Mouse (Mus musculus) heart, embryonic 11.5 days (tissue): ENCODE measurements around the gene Olfr786. TPM values are rescaled to one million over a fixed set of nuclear protein-coding genes. Genes with fewer than 3 reads are reported as not detected.

Experiments
- polyA plus RNA-seq: library from polyadenylated mRNA; unstranded; fragments of >200 nt; fragmentation: Nextera tagmentation; extraction: Ambion mirVana; gene quantifications from 2 replicates; pipeline ENCODE4 v1.2.1, GENCODE M21; 2014

The Olfr786 gene
- polyA plus RNA-seq, 1 experiment from 2014 or later, result not detected

Other genes starting within 250 kb of the Olfr786 start
- gene Olfr772, start 249.4 kb upstream of the Olfr786 start, polyA plus RNA-seq, result not detected in 2 replicates
- not detected in 2 replicates for gene Olfr773, start 239.9 kb upstream of the Olfr786 start, polyA plus RNA-seq
- not detected in 2 replicates for gene Olfr774, start 191.1 kb upstream of the Olfr786 start, polyA plus RNA-seq
- not detected in 2 replicates for gene Olfr775, start 178.9 kb upstream of the Olfr786 start, polyA plus RNA-seq
- not detected in 2 replicates for gene Olfr776, start 168.2 kb upstream of the Olfr786 start, polyA plus RNA-seq
- not detected in 2 replicates for gene Olfr777, start 155.8 kb upstream of the Olfr786 start, polyA plus RNA-seq
- gene Olfr780, start 109.2 kb upstream of the Olfr786 start, polyA plus RNA-seq, result not detected in 2 replicates
- not detected in 2 replicates for gene Olfr781, start 98.5 kb upstream of the Olfr786 start, polyA plus RNA-seq
- not detected in 2 replicates for gene Olfr782, start 78.5 kb upstream of the Olfr786 start, polyA plus RNA-seq
- gene Olfr784, start 43.2 kb upstream of the Olfr786 start, polyA plus RNA-seq, result not detected in 2 replicates
- gene Olfr785, start 21.9 kb upstream of the Olfr786 start, polyA plus RNA-seq, result not detected in 2 replicates
- gene Olfr787, start 34.6 kb downstream of the Olfr786 start, polyA plus RNA-seq, result not detected in 2 replicates
- not detected in 2 replicates for gene Olfr788, start 43.7 kb downstream of the Olfr786 start, polyA plus RNA-seq
- gene Olfr789, start 57.4 kb downstream of the Olfr786 start, polyA plus RNA-seq, result not detected in 2 replicates
- gene Olfr790, start 71.2 kb downstream of the Olfr786 start, polyA plus RNA-seq, result not detected in 2 replicates
- gene Olfr791, start 94.5 kb downstream of the Olfr786 start, polyA plus RNA-seq, result not detected in 2 replicates
- not detected in 2 replicates for gene Olfr792, start 111.9 kb downstream of the Olfr786 start, polyA plus RNA-seq
- gene Olfr794, start 140.3 kb downstream of the Olfr786 start, polyA plus RNA-seq, result not detected in 2 replicates
- not detected in 2 replicates for gene Olfr796, start 185.3 kb downstream of the Olfr786 start, polyA plus RNA-seq
- gene Olfr798, start 200.6 kb downstream of the Olfr786 start, polyA plus RNA-seq, result not detected in 2 replicates
- gene Olfr799, start 210.2 kb downstream of the Olfr786 start, polyA plus RNA-seq, result not detected in 2 replicates
- gene Olfr800, start 230.4 kb downstream of the Olfr786 start, polyA plus RNA-seq, result not detected in 2 replicates
- not detected in 2 replicates for gene Olfr801, start 246.6 kb downstream of the Olfr786 start, polyA plus RNA-seq